Mouse (Mus musculus): Measurements from ENCODE around the gene Hbs1l. TPM values are rescaled to one million over a fixed set of nuclear protein-coding genes. Genes with fewer than 3 reads are reported as not detected.
A peak's percentile ranks its signal among the peaks of the same experiment; 100 is the strongest.

The Hbs1l gene
- polyA plus RNA-seq, 1 experiment from 2014 or later = 42.7 TPM

DNA sequence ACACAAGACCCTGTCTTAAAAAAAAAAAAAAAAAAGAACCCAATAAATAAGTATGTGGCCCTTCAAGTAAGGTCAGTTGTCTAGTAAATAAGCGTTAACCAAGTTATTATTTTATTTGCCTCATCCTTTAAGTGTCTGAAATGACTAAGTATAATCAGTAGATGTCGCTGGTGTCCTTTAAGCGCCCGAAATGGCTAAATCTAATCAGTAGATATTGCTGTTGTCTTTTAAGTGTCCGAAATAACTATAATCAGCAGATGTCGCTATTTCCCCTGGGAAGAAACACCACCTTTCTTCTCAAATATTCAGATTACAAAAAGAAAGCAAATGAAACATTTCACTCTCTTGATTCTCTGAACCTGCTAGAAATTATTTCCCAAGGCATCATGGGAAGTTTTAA lies 87.1 kb downstream of the Hbs1l start:
- TF ChIP-seq EP300 (optimal IDR thresholded peaks at IDR 0.05) (no peak), CTCF (IDR thresholded peaks at IDR 0.05; ENCODE audit: low read depth) (peak; percentile 98)
- ATAC-seq (ENCODE audit: low FRiP score, low TSS enrichment) = 0 out of 2 replicates have a peak, but pooled peaks have one; percentile 24
- H3K27me3 ChIP-seq (ENCODE audit: control insufficient read depth, insufficient read depth, low read length) = no peaks in the 10 kb centered on the region; the same call in 1 of the 2 replicates
- no peak overlapping the region for H3K27ac ChIP-seq (replicated peaks)
- H3K4me1 ChIP-seq (replicated peaks; ENCODE audit: control insufficient read depth, insufficient read depth) = no peaks in the 10 kb centered on the region
- no peaks in the 10 kb centered on the region for H3K36me3 ChIP-seq (ENCODE audit: control insufficient read depth, insufficient read depth, low read length)
- no peaks in the 10 kb centered on the region for H3K9me3 ChIP-seq (ENCODE audit: control insufficient read depth, low read length)
- 11% methylated on average over 6 of the region's 6 CpGs for WGBS
- no peak for DNase-seq (ENCODE audit: low spot score)
- no peak overlapping the region for H3K9ac ChIP-seq (ENCODE audit: low read length)
- no peak overlapping the region for H3K4me2 ChIP-seq (replicated peaks; ENCODE audit: low read depth)
- no peak overlapping the region for H3K4me3 ChIP-seq (ENCODE audit: low read depth, low read length)

DNA sequence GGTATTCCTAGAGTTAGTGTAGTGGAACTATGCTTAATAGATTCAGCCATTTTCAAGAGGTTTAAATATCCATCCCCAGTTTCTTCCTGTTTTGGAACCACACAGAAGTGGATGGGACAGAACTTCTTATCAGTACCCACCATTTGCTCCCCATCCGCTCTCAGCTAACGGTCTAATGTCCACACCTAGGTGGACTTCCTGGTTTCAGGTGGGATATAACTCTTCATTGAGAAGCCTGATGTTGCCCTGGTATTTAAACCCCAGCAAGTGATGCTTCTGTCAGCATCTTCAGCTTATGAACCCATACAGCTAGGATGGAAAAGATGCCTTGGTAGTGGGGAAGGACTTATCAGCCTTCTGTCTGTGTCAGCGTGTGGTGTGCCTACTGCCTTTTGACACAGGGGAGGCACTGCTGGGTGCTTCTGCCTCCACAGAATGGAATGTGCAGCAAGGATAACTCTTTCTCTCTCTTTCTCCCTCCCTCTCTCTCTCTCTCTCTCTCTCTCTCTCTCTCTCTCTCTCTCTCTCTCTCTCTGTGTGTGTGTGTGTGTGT lies 89.4 kb downstream of the Hbs1l start:
- H3K27ac ChIP-seq (replicated peaks) = no peak overlapping the region
- H3K4me2 ChIP-seq (replicated peaks; ENCODE audit: low read depth) = no peak overlapping the region
- H3K4me1 ChIP-seq (replicated peaks; ENCODE audit: control insufficient read depth, insufficient read depth) = no peaks in the 10 kb centered on the region
- no peak overlapping the region for H3K4me3 ChIP-seq (ENCODE audit: low read depth, low read length)
- no peak for DNase-seq (ENCODE audit: low spot score)
- WGBS = 68% methylated on average over 3 of the region's 3 CpGs
- H3K9me3 ChIP-seq (ENCODE audit: control insufficient read depth, low read length) = no peaks in the 10 kb centered on the region
- ATAC-seq (ENCODE audit: low FRiP score, low TSS enrichment) = no peak
- no peaks in the 10 kb centered on the region for H3K36me3 ChIP-seq (ENCODE audit: control insufficient read depth, insufficient read depth, low read length)
- H3K27me3 ChIP-seq (ENCODE audit: control insufficient read depth, insufficient read depth, low read length) = no peaks in the 10 kb centered on the region; the same call in 1 of the 2 replicates
- no peak overlapping the region for H3K9ac ChIP-seq (ENCODE audit: low read length)
- TF ChIP-seq EP300 (optimal IDR thresholded peaks at IDR 0.05) (no peak), CTCF (IDR thresholded peaks at IDR 0.05; ENCODE audit: low read depth) (no peak)

GRCm38 (mm10) chr10:21389075-21389474 lies 93.3 kb downstream of the Hbs1l start:
- no peak for TF ChIP-seq CTCF (IDR thresholded peaks at IDR 0.05; ENCODE audit: low read depth)
- no peak for TF ChIP-seq EP300 (optimal IDR thresholded peaks at IDR 0.05)
- Histone ChIP-seq H3K9me3 (ENCODE audit: control insufficient read depth, low read length) (no peaks in the 10 kb centered on the region), H3K27me3 (ENCODE audit: control insufficient read depth, insufficient read depth, low read length) (no peaks in the 10 kb centered on the region), H3K27ac (replicated peaks) (no peak overlapping the region), H3K4me2 (replicated peaks; ENCODE audit: low read depth) (no peak overlapping the region), H3K36me3 (ENCODE audit: control insufficient read depth, insufficient read depth, low read length) (no peaks in the 10 kb centered on the region), H3K4me3 (ENCODE audit: low read depth, low read length) (no peak overlapping the region), H3K4me1 (replicated peaks; ENCODE audit: control insufficient read depth, insufficient read depth) (no peaks in the 10 kb centered on the region), H3K9ac (ENCODE audit: low read length) (no peak overlapping the region)
- WGBS = 81% methylated on average over 11 of the region's 11 CpGs
- DNase-seq (ENCODE audit: low spot score) (no peak), ATAC-seq (ENCODE audit: low FRiP score, low TSS enrichment) (no peak)

GRCm38 (mm10) chr10:21390440-21390839 lies 94.7 kb downstream of the Hbs1l start:
- TF ChIP-seq CTCF (IDR thresholded peaks at IDR 0.05; ENCODE audit: low read depth) = no peak
- TF ChIP-seq EP300 (optimal IDR thresholded peaks at IDR 0.05) = no peak
- no peaks in the 10 kb centered on the region for H3K27me3 ChIP-seq (ENCODE audit: control insufficient read depth, insufficient read depth, low read length)
- H3K9me3 ChIP-seq (ENCODE audit: control insufficient read depth, low read length) = no peaks in the 10 kb centered on the region
- no peaks in the 10 kb centered on the region for H3K36me3 ChIP-seq (ENCODE audit: control insufficient read depth, insufficient read depth, low read length)
- H3K27ac ChIP-seq (replicated peaks) = no peak overlapping the region
- DNase-seq (ENCODE audit: low spot score) = no peak
- H3K4me3 ChIP-seq (ENCODE audit: low read depth, low read length) = no peak overlapping the region
- H3K9ac ChIP-seq (ENCODE audit: low read length) = no peak overlapping the region
- no peak overlapping the region for H3K4me2 ChIP-seq (replicated peaks; ENCODE audit: low read depth)
- ATAC-seq (ENCODE audit: low FRiP score, low TSS enrichment) = no peak
- no peaks in the 10 kb centered on the region for H3K4me1 ChIP-seq (replicated peaks; ENCODE audit: control insufficient read depth, insufficient read depth)
- WGBS = 77% methylated on average over 4 of the region's 4 CpGs

DNA sequence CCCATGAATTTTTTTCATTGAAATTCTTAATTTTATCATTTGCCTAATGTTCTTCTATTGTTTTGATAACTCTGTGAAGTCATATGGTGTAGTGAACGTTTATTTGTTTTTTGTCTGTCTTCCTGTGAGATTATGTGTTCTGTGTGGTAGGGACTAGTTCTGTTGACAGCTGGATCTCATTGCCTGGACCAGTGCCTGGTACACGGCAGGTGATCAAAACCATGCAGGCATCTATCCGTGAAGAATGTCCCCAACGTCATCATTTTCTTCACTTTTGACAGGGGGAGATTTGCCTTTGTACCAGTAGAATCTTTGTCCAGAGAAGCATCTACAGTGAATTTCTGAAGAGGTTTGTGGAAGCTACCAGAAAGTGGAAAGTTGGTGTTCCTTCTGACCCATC lies 95.5 kb downstream of the Hbs1l start:
- no peaks in the 10 kb centered on the region for H3K4me1 ChIP-seq (replicated peaks; ENCODE audit: control insufficient read depth, insufficient read depth)
- no peak for ATAC-seq (ENCODE audit: low FRiP score, low TSS enrichment)
- no peak overlapping the region for H3K9ac ChIP-seq (ENCODE audit: low read length)
- no peak overlapping the region for H3K4me3 ChIP-seq (ENCODE audit: low read depth, low read length)
- H3K36me3 ChIP-seq (ENCODE audit: control insufficient read depth, insufficient read depth, low read length) = no peaks in the 10 kb centered on the region
- no peaks in the 10 kb centered on the region for H3K27me3 ChIP-seq (ENCODE audit: control insufficient read depth, insufficient read depth, low read length)
- no peak overlapping the region for H3K27ac ChIP-seq (replicated peaks)
- no peak for DNase-seq (ENCODE audit: low spot score)
- TF ChIP-seq EP300 (optimal IDR thresholded peaks at IDR 0.05) (no peak), CTCF (IDR thresholded peaks at IDR 0.05; ENCODE audit: low read depth) (no peak)
- 63% methylated on average over 4 of the region's 4 CpGs for WGBS
- no peak overlapping the region for H3K4me2 ChIP-seq (replicated peaks; ENCODE audit: low read depth)
- H3K9me3 ChIP-seq (ENCODE audit: control insufficient read depth, low read length) = no peaks in the 10 kb centered on the region

GRCm38 (mm10) chr10:21393390-21393789 lies 97.6 kb downstream of the Hbs1l start:
- Histone ChIP-seq H3K4me3 (ENCODE audit: low read depth, low read length) (no peak overlapping the region), H3K4me2 (replicated peaks; ENCODE audit: low read depth) (no peak overlapping the region), H3K4me1 (replicated peaks; ENCODE audit: control insufficient read depth, insufficient read depth) (no peaks in the 10 kb centered on the region), H3K27ac (replicated peaks) (no peak overlapping the region), H3K36me3 (ENCODE audit: control insufficient read depth, insufficient read depth, low read length) (no peaks in the 10 kb centered on the region), H3K27me3 (ENCODE audit: control insufficient read depth, insufficient read depth, low read length) (no peaks in the 10 kb centered on the region), H3K9ac (ENCODE audit: low read length) (no peak overlapping the region), H3K9me3 (ENCODE audit: control insufficient read depth, low read length) (no peaks in the 10 kb centered on the region)
- WGBS = 89% methylated on average over 2 of the region's 2 CpGs
- ATAC-seq (ENCODE audit: low FRiP score, low TSS enrichment) (no peak), DNase-seq (ENCODE audit: low spot score) (no peak)
- TF ChIP-seq EP300 (optimal IDR thresholded peaks at IDR 0.05) (no peak), CTCF (IDR thresholded peaks at IDR 0.05; ENCODE audit: low read depth) (no peak)
